Mouse (Mus musculus) embryonic stem cell, embryonic (primary cell): ENCODE results near the gene Ifit3b.
"Not testable (repeated sequence)": the region's sequence is repeated elsewhere in the genome, so short reads cannot be mapped to it uniquely, and the experiment has no call there.

Experiments
- CTCF ChIA-PET, 4 experiments: fragments of 300-600 bp in 2 of 4; fragments of 350-600 bp in 2 of 4; sonication (Branson Sonifier 250); formaldehyde crosslinking; loops; one replicate each; lab custom pipeline; 2022; ENCODE audit warnings: inconsistent platforms in 2 of 4; lab: Charles Lee
- POLR2A ChIA-PET, 4 experiments: fragments of 300-600 bp in 2 of 4; fragments of 350-600 bp in 2 of 4; sonication (Branson Sonifier 250); formaldehyde crosslinking; loops; one replicate each; lab custom pipeline; 2022; ENCODE audit warnings: antibody characterized with exemption in 4 of 4, inconsistent platforms in 1 of 4; lab: Charles Lee

Ifit3b gene

DNA sequence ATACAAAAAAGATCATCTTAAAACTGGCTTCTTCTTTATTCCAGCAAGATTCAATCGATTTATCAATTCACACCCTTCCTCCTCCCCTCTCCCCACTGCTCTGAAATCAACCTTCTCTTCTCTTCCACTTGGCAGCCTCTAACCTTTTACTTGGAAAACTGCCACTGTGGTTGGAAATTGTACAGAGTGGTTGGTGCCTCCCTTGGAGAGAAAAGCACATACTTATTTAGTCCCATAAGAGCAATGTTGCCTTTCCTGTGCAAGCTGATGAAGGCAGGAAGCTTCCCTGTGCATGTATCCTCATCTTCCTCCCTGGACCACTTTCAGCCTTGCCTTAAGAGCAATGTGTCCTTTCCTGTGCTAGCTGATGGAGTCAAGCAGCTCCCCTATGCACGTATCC lies 9.4 kb upstream of the Ifit3b start:
- ChIA-PET CTCF (no interaction called here), POLR2A (no interaction called here)

- POLR2A ChIA-PET, CTCF ChIA-PET: not testable (repeated sequence)
Measured at GRCm38 (mm10) chr19:34599250-34599649, 8.5 kb upstream of the Ifit3b start.

GRCm38 (mm10) chr19:34601888-34602287 lies 5.9 kb upstream of the Ifit3b start, which contains the start of gene Ifit1bl1:
Gene Ifit1bl1, minus strand, starts transcription at chr19:34601956.
- POLR2A ChIA-PET, CTCF ChIA-PET: not testable (repeated sequence)

GRCm38 (mm10) chr19:34605472-34605871 lies 2.3 kb upstream of the Ifit3b start:
- ChIA-PET CTCF (interaction anchor here in 1 of 4 experiments (1.0 kb wide), 1 partner anchor 55 kb away, joined by 3 read pairs; no protein-coding TSS in a partner anchor), POLR2A (interaction anchor here in 1 of 4 experiments (1.3 to 1.6 kb wide), 2 partner anchors 10 to 12 kb away, joined by 4 read pairs; no protein-coding TSS in a partner anchor)

GRCm38 (mm10) chr19:34610118-34610517 lies 2.3 kb downstream of the Ifit3b start:
- POLR2A ChIA-PET, result not testable (repeated sequence)
- CTCF ChIA-PET, result interaction anchor here in 3 of 4 experiments (0.6 to 1.5 kb wide), 4 partner anchors 24 to 1458 kb away, joined by 3 to 4 read pairs (median 3); partner anchors contain the start of gene Ifit2 (in 2 of the 3)

- CTCF ChIA-PET, POLR2A ChIA-PET: not testable (repeated sequence)
Measured at GRCm38 (mm10) chr19:34612243-34613001, 4.7 kb downstream of the Ifit3b start.

DNA sequence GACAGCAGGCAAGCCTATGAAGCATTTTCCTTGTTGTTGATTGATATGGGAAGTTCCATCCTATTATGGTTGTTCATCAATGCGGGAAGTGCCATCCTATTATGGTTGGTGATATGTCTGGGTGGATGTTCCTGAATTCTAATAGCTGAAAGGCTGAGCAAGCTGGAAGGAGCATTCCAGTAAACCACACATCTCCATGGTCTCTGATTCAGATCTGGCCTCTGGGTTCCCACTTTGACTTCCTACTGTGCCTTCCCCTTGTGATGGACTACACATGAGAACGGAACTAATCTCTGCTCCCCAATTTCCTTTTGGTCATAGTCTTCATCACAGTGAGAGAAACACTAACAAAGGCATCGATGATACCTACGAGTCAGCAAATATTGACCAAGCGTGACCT lies 13.1 kb downstream of the Ifit3b start:
- CTCF ChIA-PET, result no interaction called here
- POLR2A ChIA-PET, result no interaction called here

DNA sequence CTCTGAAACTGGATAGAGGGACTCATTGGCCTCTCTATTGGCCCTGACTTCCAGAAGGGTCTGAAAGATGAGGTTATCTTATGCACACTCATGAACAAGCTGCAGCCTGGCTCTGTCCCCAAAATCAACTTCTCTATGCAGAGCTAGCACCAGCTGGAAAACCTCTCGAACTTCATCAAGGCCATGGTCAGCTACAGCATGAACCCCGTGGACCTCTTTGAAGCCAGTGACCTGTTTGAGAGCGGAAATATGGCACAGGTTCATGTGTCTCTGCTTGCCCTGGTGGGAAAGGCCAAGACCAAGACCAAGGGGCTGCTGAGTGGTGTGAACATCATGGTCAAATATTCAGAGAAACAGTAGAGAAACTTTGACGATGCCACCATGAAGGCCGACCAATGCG lies 16.0 kb downstream of the Ifit3b start:
- ChIA-PET CTCF (interaction anchor here in 1 of 4 experiments (1.6 kb wide), 1 partner anchor 74 kb away, joined by 3 read pairs; the partner anchor contains the start of gene Ifit2), POLR2A (no interaction called here)

DNA sequence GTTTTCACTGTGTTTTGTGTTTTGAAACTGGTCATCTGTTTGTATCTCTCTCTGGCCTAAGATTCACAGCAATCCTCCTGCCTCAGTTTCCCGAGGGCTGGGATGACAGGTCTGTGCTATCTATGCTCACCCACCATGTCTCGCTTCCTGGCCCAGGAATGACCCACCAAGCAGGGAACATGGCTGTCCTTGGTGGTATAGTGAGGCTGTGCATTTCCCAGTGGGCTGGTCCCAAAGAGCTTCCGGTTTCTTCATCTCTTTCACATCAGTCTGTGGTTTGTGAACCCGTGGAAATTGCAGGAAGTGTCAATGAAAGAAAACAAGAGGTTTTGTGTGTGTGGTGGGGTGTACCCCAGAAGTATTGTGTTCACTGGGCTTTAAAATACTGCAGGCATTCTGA lies 16.9 kb downstream of the Ifit3b start:
- ChIA-PET POLR2A (no interaction called here), CTCF (interaction anchor here in 1 of 4 experiments (0.6 kb wide), 1 partner anchor 76 kb away, joined by 3 read pairs; no protein-coding TSS in a partner anchor)

GRCm38 (mm10) chr19:34627496-34627895 lies 19.7 kb downstream of the Ifit3b start:
- POLR2A ChIA-PET, result no interaction called here
- CTCF ChIA-PET, result no interaction called here

GRCm38 (mm10) chr19:34631487-34631886 lies 23.7 kb downstream of the Ifit3b start:
- ChIA-PET POLR2A (no interaction called here), CTCF (no interaction called here)

DNA sequence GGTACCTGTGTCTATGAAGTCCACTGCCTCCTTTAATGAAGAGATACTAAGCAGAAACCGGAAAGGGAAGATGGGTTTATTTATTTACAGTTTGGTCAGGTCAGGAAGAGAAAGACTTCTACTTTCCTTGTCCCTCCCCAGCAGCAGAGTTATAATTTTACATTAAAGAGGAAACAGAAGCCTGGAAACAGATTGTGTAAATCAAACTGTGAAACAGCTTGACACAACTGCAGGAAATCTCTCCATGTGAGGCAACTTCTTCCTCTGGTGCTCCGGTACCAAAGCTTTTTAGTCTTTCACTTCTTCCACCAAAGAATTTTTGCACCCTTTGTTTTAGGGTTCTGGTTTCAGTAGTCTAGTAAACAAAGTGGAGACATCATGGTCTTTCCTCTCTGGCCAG lies 25.7 kb downstream of the Ifit3b start:
- CTCF ChIA-PET, result interaction anchor here in 1 of 4 experiments (0.8 kb wide), 1 partner anchor 245 kb away, joined by 4 read pairs; no protein-coding TSS in a partner anchor
- POLR2A ChIA-PET, result no interaction called here

DNA sequence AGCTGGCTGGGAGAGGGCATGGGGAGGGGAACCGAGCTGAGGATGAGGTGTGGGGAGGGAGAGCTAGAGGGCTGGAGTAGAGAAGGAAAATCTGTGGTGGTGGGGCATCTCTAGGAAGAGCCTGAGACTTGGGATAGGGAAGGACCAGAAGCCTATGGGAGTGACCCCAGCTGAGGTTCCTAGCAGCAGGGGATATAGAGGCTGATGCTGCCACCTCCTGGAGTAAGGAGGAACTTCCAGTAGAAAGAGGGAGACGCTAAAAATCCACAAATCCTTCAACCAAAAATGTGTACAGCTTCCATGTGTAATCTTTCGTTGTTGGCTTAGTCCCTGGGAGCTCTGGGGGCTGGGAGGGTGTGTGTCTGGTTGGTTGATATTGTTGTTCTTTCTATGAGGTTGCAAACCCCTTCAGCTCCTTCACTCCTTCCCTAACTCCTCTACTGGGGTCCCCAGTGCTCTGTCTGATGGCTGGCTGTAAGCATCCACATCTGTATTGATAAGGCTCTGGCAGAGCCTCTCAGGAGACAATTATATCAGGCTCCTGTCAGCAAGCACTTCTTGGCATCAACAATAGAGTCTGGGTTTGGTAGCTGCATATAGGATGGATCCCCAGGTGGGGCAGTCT lies 29.3 kb downstream of the Ifit3b start:
- POLR2A ChIA-PET, result interaction anchor here in 1 of 4 experiments (0.9 kb wide), 1 partner anchor 26 kb away, joined by 5 read pairs; no protein-coding TSS in a partner anchor

GRCm38 (mm10) chr19:34640623-34641022 lies 32.9 kb downstream of the Ifit3b start, which contains the start of the genes Ifit1bl2 and Ifit1:
Gene Ifit1bl2, minus strand, starts transcription at chr19:34640743.
Gene Ifit1, plus strand, starts transcription at chr19:34640871.
- CTCF ChIA-PET, result interaction anchor here in 1 of 4 experiments (1.1 to 1.6 kb wide), 2 partner anchors 90 to 92 kb away, joined by 3 to 5 read pairs; no protein-coding TSS in a partner anchor
- POLR2A ChIA-PET, result no interaction called here

More for the DNA sequence above, 29.3 kb downstream of the Ifit3b start:
- CTCF ChIA-PET, result interaction anchor here (0.5 to 3.9 kb wide), 21 partner anchors 15 to 1790 kb away, joined by 3 to 41 read pairs (median 4); partner anchors contain the start of gene Ifit2 (in 3 of the 4)

- POLR2A ChIA-PET, result interaction anchor here in 1 of 4 experiments (1.4 kb wide), 1 partner anchor 13 kb away, joined by 3 read pairs; no protein-coding TSS in a partner anchor
- CTCF ChIA-PET, result no interaction called here
Measured at GRCm38 (mm10) chr19:34642616-34643015, 34.8 kb downstream of the Ifit3b start.

GRCm38 (mm10) chr19:34647630-34648029 lies 39.9 kb downstream of the Ifit3b start:
- POLR2A ChIA-PET, CTCF ChIA-PET: not testable (repeated sequence)

- POLR2A ChIA-PET, result no interaction called here
- CTCF ChIA-PET, result no interaction called here
Measured at GRCm38 (mm10) chr19:34650276-34650675, 42.5 kb downstream of the Ifit3b start.

- ChIA-PET CTCF (no interaction called here), POLR2A (no interaction called here)
Measured at GRCm38 (mm10) chr19:34650997-34651396, 43.2 kb downstream of the Ifit3b start.

DNA sequence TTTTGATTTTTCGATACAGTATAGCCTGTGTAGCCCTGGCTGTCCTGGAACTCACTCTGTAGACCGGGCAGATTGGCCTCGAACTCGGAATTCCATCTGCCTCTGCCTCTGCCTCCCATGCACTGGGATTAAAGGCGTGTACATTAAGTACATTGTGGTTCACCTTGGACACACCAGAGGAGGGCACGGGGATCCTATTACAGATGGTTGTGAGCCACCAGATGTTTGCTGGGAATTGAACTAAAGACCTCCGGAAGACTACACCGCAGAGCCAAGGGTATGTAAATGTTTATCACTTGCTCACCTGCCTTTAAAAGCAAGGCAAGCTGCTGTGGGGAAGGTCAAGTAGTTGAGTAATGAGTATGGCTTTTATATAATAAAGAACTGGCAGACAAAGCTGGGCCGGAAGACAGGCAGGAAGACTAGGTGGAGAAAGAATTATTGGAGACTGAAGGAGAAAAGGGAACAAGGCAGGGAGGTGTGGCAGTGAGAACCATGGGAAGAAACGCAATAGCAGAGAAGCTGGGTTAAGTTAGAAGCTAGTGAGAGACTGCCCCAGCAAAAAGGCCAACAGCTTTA lies 47.5 kb downstream of the Ifit3b start:
- ChIA-PET CTCF (interaction anchor here in 3 of 4 experiments (0.5 to 1.2 kb wide), 4 partner anchors 104 to 916 kb away, joined by 3 to 10 read pairs (median 5); partner anchors contain the start of gene Ifit2 (in 1 of the 3)), POLR2A (interaction anchor here in 1 of 4 experiments (1.2 to 1.4 kb wide), 2 partner anchors 13 to 186 kb away, joined by 3 read pairs; no protein-coding TSS in a partner anchor)
